11 mouse cellular contexts compared by ENCODE assay signal in the genomic region with DNA sequence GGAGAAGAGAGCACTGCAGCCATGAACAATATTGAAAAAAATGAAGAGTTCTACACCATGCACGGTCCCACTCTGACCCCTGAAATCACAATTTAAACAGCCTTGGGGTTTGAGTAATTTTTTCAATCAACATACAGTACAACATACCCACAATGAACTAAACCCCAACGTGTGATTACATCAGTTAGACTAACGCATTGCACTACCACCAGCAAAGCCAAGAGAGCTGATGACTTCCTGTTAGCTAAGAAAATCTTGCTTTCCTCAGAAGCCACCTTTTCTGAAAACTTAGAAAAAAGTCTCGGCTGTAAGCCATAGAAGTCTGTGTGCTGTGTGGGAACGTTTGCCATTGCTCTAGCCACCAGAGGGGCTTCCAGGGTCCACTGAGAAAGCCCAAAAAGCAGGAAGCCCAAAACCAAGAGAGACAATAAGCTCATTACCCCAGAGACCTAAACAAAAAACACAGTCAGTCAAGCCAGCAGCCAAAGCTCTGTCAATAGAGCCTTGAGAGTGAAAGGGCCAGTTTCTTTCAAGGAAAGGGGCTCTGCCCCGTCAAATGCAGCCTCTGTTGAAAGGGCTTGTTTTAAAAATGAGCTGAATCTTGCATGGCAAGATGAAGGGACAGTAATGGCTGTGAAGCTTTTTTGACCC. TPM values are rescaled to one million over a fixed set of nuclear protein-coding genes. Genes with fewer than 3 reads are reported as not detected.
A peak's percentile ranks its signal among the peaks of the same experiment; 100 is the strongest.
DNase-seq lines count a peak whose midpoint lies in the region; ATAC-seq and TF ChIP-seq lines count a peak whose summit lies in the region.
"Had no signal": no experiment of that assay in that cellular context is flagged by ENCODE, and none has a peak within 500 bp of the region (broad histone marks: within the 10 kb centered on the region; RNA-seq: fewer than 3 reads in every experiment).

No protein-coding gene starts in this region.

- H3K27me3 ChIP-seq in spleen, adult 2 months (ENCODE audit: control insufficient read depth, insufficient read depth, low read length), result no peaks in the 10 kb centered on the region
- no peaks in the 10 kb centered on the region for H3K27me3 ChIP-seq in forebrain, embryonic 12.5 days
- H3K27me3 ChIP-seq in stomach, embryonic 15.5 days (replicated peaks), result no peaks in the 10 kb centered on the region

- DNase-seq in spleen, adult 2 months (ENCODE audit: low read depth in 1 of 2, low spot score in 2 of 2), result no peak
- DNase-seq in spleen, postnatal 4 days (ENCODE audit: low spot score in 2 of 2), result no peak
- DNase-seq in frontal cortex, postnatal 36 days (ENCODE audit: low spot score in 2 of 2), result no peak
- no peak for DNase-seq in kidney, postnatal 10 days
- DNase-seq: cerebellum, adult 9-10 months; gastrocnemius, postnatal 10 days; kidney, postnatal 36 days had no signal

- no peak overlapping the region for H3K4me3 ChIP-seq in spleen, adult 2 months (ENCODE audit: extremely low read depth, insufficient read depth, insufficient read length)
- no peak overlapping the region for H3K4me3 ChIP-seq in forebrain, embryonic 12.5 days (replicated peaks)
- H3K4me3 ChIP-seq in stomach, embryonic 15.5 days (replicated peaks), result no peak overlapping the region

- no peak overlapping the region for H3K9ac ChIP-seq in forebrain, embryonic 12.5 days
- H3K9ac ChIP-seq in stomach, embryonic 15.5 days, result no peak overlapping the region
- H3K9ac ChIP-seq: liver, embryonic 14.5 days had no signal

- no peaks in the 10 kb centered on the region for H3K9me3 ChIP-seq in forebrain, embryonic 12.5 days
- no peaks in the 10 kb centered on the region for H3K9me3 ChIP-seq in stomach, embryonic 15.5 days

- ATAC-seq in forebrain, embryonic 12.5 days (ENCODE audit: low FRiP score), result no peak
- ATAC-seq in inflammation-experienced regulatory T-cells, adult 6 months, result peak; percentile 46
- no peak for ATAC-seq in stomach, embryonic 15.5 days (ENCODE audit: insufficient read depth, low FRiP score, low read depth)

- H3K27ac ChIP-seq in spleen, adult 2 months (ENCODE audit: insufficient read depth, low read length), result peak overlapping the region; percentile 24
- 0 out of 2 replicates have a peak overlapping the region, but pooled peaks have one; percentile 53 for H3K27ac ChIP-seq in forebrain, embryonic 12.5 days
- peak overlapping the region; percentile 35; the same call in 1 of the 2 replicates for H3K27ac ChIP-seq in stomach, embryonic 15.5 days
- H3K27ac ChIP-seq: liver, embryonic 14.5 days had no signal

- H3K36me3 ChIP-seq in spleen, adult 2 months (ENCODE audit: control insufficient read depth, insufficient read depth, low read length), result no peaks in the 10 kb centered on the region
- H3K36me3 ChIP-seq in forebrain, embryonic 12.5 days (replicated peaks), result no peaks in the 10 kb centered on the region
- no peaks in the 10 kb centered on the region for H3K36me3 ChIP-seq in stomach, embryonic 15.5 days

- 37% methylated on average over 6 of the region's 6 CpGs for WGBS in spleen, adult 2 months
- 27% methylated on average over 6 of the region's 6 CpGs for WGBS in forebrain, embryonic 12.5 days
- 29% methylated on average over 6 of the region's 6 CpGs for WGBS in stomach, embryonic 15.5 days

- peaks cover 14% of the 10 kb centered on the region for H3K4me1 ChIP-seq in spleen, adult 2 months (ENCODE audit: control insufficient read depth, insufficient read depth, insufficient read length)
- H3K4me1 ChIP-seq in forebrain, embryonic 12.5 days, result peaks cover 35% of the 10 kb centered on the region
- 0 out of 2 replicates have a peak, but pooled peaks cover 16% of the 10 kb centered on the region for H3K4me1 ChIP-seq in stomach, embryonic 15.5 days

- no peak for TF ChIP-seq POLR2A in spleen, adult 2 months (IDR thresholded peaks at IDR 0.05; ENCODE audit: low read depth, low read length)

- no peak for TF ChIP-seq CTCF in spleen, adult 2 months (IDR thresholded peaks at IDR 0.05; ENCODE audit: extremely low read depth, insufficient read depth, insufficient read length, insufficient replicate concordance)

- H3K4me2 ChIP-seq in forebrain, embryonic 12.5 days, result peak overlapping the region; percentile 19; the same call in 1 of the 2 replicates
- H3K4me2 ChIP-seq in stomach, embryonic 15.5 days, result no peak overlapping the region

RNA-seq across cellular contexts. Expression of gene Rab8b, which starts 31.4 kb away (rescaled TPM):
- 12.5 and 13.2 TPM in 2 replicates for polyA plus RNA-seq in spleen, adult 2 months (2012; rRNA removed)
- polyA plus RNA-seq in forebrain, embryonic 12.5 days (2016; fragmentation: Nextera tagmentation; extraction: Ambion mirVana), result 50.3 and 50.7 TPM in 2 replicates
- 100 to 1,000 TPM; 140 to 229 (median 170) TPM for polyA plus RNA-seq in inflammation-experienced regulatory T-cells, adult 6 months (2017; shearing (Covaris generic))
- 24.8 and 25.0 TPM in 2 replicates for polyA plus RNA-seq in stomach, embryonic 15.5 days (2015; fragmentation: Nextera tagmentation; extraction: Ambion mirVana)

RNA-seq across cellular contexts. Expression of gene Aph1c, which starts 53.6 kb away (rescaled TPM):
- 1.1 and 3.0 TPM in 2 replicates for polyA plus RNA-seq in spleen, adult 2 months (2012; rRNA removed)
- 1.7 and 2.2 TPM in 2 replicates for polyA plus RNA-seq in forebrain, embryonic 12.5 days (2016; fragmentation: Nextera tagmentation; extraction: Ambion mirVana)
- under 1 TPM; 0.74 to 0.96 (median 0.93) TPM for polyA plus RNA-seq in inflammation-experienced regulatory T-cells, adult 6 months (2017; shearing (Covaris generic))
- polyA plus RNA-seq in stomach, embryonic 15.5 days (2015; fragmentation: Nextera tagmentation; extraction: Ambion mirVana), result 5.1 and 5.7 TPM in 2 replicates

RNA-seq across cellular contexts. Expression of gene Rps27l, which starts 57.8 kb away (rescaled TPM):
- polyA plus RNA-seq in spleen, adult 2 months (2012; rRNA removed), result 11.4 and 13.3 TPM in 2 replicates
- 588 and 598 TPM in 2 replicates for polyA plus RNA-seq in forebrain, embryonic 12.5 days (2016; fragmentation: Nextera tagmentation; extraction: Ambion mirVana)
- polyA plus RNA-seq in inflammation-experienced regulatory T-cells, adult 6 months (2017; shearing (Covaris generic)), result 100 to 1,000 TPM; 143 to 443 (median 185) TPM
- polyA plus RNA-seq in stomach, embryonic 15.5 days (2015; fragmentation: Nextera tagmentation; extraction: Ambion mirVana), result 840 and 853 TPM in 2 replicates

Comparison
In these comparisons a context has a peak if more than half of its experiments do, and no peak if none do; other contexts are left out.
1. RNA of gene Rps27l, which starts 57.8 kb away (polyA plus RNA-seq): 840 to 853 TPM in stomach, embryonic 15.5 days, 588 to 598 TPM in forebrain, embryonic 12.5 days and 143 to 443 TPM in inflammation-experienced regulatory T-cells, adult 6 months; 11.4 to 13.3 TPM in spleen, adult 2 months; every median in the first group is over 10 times any median in the second.
2. Peak in every context shown above with its lines, with median percentiles within 50 percentile points of each other: H3K27ac ChIP-seq.